Mouse (Mus musculus): ENCODE data around the gene Prelp.

DNA sequence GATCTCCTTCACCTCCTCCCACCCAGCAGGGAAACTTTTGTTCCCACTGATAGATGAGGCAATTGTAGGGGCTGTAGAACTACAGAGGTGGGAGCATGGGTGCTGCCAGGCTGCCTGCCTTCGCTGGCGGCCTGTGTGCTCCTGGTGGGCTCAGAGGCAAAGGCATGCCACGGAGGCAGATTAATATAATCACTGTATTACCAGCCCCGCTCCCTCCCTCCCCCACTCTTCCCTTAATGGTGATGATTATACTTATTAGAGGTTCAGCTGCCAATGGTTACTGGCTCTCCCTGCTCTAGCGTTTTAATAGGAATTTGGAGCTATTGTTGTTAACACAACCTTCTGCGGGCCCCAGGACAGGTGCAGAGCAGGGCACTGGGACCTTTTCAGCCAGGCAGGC lies 39.4 kb downstream of the Prelp start:
- TF ChIP-seq EP300 (IDR thresholded peaks at IDR 0.05; ENCODE audit: insufficient read depth, low read depth, low read length) (no peak), CTCF (IDR thresholded peaks at IDR 0.05) (no peak)
